ENCODE assay signal across 8 mouse cellular contexts in the genomic region with DNA sequence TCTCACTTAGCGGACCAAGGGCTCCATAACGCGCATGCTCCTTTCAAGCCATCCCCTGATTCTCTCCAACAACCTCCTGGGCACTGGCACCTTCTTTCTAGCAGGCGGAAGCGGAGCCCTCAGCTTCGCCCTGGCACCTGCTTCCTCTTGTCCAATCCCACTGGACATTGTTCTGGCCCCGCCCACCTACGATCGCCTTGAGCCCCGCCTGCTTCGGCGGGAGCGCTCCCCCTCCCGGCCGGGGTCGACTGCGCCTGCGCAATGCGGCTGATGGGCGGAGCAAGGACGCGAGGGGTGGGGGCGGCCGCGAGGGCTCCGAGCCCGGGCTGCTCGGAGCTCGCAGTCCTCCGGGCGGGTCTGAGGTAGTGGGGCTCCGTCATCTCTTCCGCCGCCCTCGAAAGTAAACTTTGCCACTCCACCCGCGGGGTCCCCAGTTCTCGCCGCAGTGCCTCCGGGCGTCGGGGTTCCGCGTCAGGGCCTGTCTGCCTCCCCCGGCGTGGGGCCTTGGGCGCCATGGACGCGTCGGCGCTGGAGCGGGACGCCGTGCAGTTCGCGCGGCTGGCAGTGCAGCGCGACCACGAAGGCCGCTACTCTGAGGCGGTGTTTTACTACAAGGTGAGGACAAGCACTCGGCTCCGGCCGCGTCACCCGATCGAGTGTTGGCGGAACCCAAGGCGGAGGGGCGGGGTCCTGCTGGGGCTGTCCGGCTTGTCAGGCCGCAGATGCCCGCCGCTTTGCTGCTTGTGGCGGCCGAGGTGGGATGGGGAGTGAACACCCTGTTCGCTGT. TPM values are rescaled to one million over a fixed set of nuclear protein-coding genes. Genes with fewer than 3 reads are reported as not detected.
A peak's percentile ranks its signal among the peaks of the same experiment; 100 is the strongest.
DNase-seq lines count a peak whose midpoint lies in the region; ATAC-seq lines count a peak whose summit lies in the region.

Gene Capn7 (plus strand): TSS at position 270 of the 787 bp plus-strand sequence.

- H3K4me1 ChIP-seq in brown adipose tissue, adult 24 weeks (ENCODE audit: control insufficient read depth, insufficient read depth, insufficient read length, low read length), result no peaks in the 10 kb centered on the region
- peaks cover 18% of the 10 kb centered on the region for H3K4me1 ChIP-seq in heart, embryonic 13.5 days
- peaks cover 28% of the 10 kb centered on the region for H3K4me1 ChIP-seq in liver, embryonic 12.5 days
- H3K4me1 ChIP-seq in stomach, embryonic 15.5 days, result no peaks in the 10 kb centered on the region; the same call in 1 of the 2 replicates

- H3K27ac ChIP-seq in brown adipose tissue, adult 24 weeks (replicated peaks; ENCODE audit: low read depth, low read length), result peak within 1 kb of the TSS; percentile 72
- H3K27ac ChIP-seq in heart, embryonic 13.5 days (replicated peaks), result peak within 1 kb of the TSS; percentile 97
- peak within 1 kb of the TSS; percentile 96 for H3K27ac ChIP-seq in liver, embryonic 12.5 days
- peak within 1 kb of the TSS; percentile 98 for H3K27ac ChIP-seq in stomach, embryonic 15.5 days

- no peaks in the 10 kb centered on the region for H3K9me3 ChIP-seq in heart, embryonic 13.5 days
- H3K9me3 ChIP-seq in liver, embryonic 12.5 days (replicated peaks), result no peaks in the 10 kb centered on the region
- no peaks in the 10 kb centered on the region for H3K9me3 ChIP-seq in stomach, embryonic 15.5 days

- peaks cover 14% of the 10 kb centered on the region for H3K36me3 ChIP-seq in heart, embryonic 13.5 days
- peaks cover 9% of the 10 kb centered on the region for H3K36me3 ChIP-seq in liver, embryonic 12.5 days
- no peaks in the 10 kb centered on the region; the same call in 1 of the 2 replicates for H3K36me3 ChIP-seq in stomach, embryonic 15.5 days

- H3K27me3 ChIP-seq in heart, embryonic 13.5 days (replicated peaks), result 0 out of 2 replicates have a peak, but pooled peaks cover 3% of the 10 kb centered on the region
- no peaks in the 10 kb centered on the region for H3K27me3 ChIP-seq in liver, embryonic 12.5 days (replicated peaks)
- no peaks in the 10 kb centered on the region for H3K27me3 ChIP-seq in stomach, embryonic 15.5 days (replicated peaks)

- peak within 1 kb of the TSS; percentile 94 for H3K4me3 ChIP-seq in brown adipose tissue, adult 24 weeks (ENCODE audit: insufficient read depth, low read depth, low read length)
- H3K4me3 ChIP-seq in heart, embryonic 13.5 days, result peak within 1 kb of the TSS; percentile 70
- H3K4me3 ChIP-seq in liver, embryonic 12.5 days, result peak within 1 kb of the TSS; percentile 87
- H3K4me3 ChIP-seq in stomach, embryonic 15.5 days (replicated peaks), result peak within 1 kb of the TSS; percentile 93

- peak; percentile 97 for ATAC-seq in heart, embryonic 13.5 days (ENCODE audit: extremely low read depth, insufficient number of reproducible peaks, low FRiP score, low TSS enrichment)
- peak; percentile 96 for ATAC-seq in liver, embryonic 12.5 days
- ATAC-seq in stomach, embryonic 15.5 days (ENCODE audit: insufficient read depth, low FRiP score, low read depth), result peak; percentile 98

- WGBS in heart, embryonic 13.5 days, result under 1% methylated on average over 78 of the region's 78 CpGs
- WGBS in liver, embryonic 12.5 days (ENCODE audit: insufficient replicate concordance), result under 1% methylated on average over 78 of the region's 78 CpGs
- under 1% methylated on average over 78 of the region's 78 CpGs for WGBS in stomach, embryonic 15.5 days

- DNase-seq in CD4-positive, CD25-positive, alpha-beta regulatory T cell, adult 2 months (ENCODE audit: low read depth, low spot score), result peak; percentile 99
- peak; percentile 73 for DNase-seq in fat pad, adult 2 months (ENCODE audit: extremely low read depth, low read depth, low spot score)
- DNase-seq in kidney, postnatal 10 days, result peak; percentile 99
- peak; percentile 97 to 98 for DNase-seq in natural killer cell, adult 2 months (ENCODE audit: low spot score in 2 of 2)

- peak within 1 kb of the TSS; percentile 95 for H3K9ac ChIP-seq in heart, embryonic 13.5 days
- H3K9ac ChIP-seq in liver, embryonic 12.5 days, result peak within 1 kb of the TSS; percentile 93
- peak within 1 kb of the TSS; percentile 84 for H3K9ac ChIP-seq in stomach, embryonic 15.5 days

- H3K4me2 ChIP-seq in heart, embryonic 13.5 days, result peak within 1 kb of the TSS; percentile 80
- peak within 1 kb of the TSS; percentile 73 for H3K4me2 ChIP-seq in liver, embryonic 12.5 days
- peak within 1 kb of the TSS; percentile 56 for H3K4me2 ChIP-seq in stomach, embryonic 15.5 days

RNA-seq across cellular contexts. Expression of gene Capn7, which starts in this region (rescaled TPM):
- polyA plus RNA-seq in brown adipose tissue, adult 24 weeks (2012; ENCODE audit: insufficient read depth, insufficient read length, missing spikeins), result 14.9 and 16.9 TPM in 2 replicates
- polyA plus RNA-seq in heart, embryonic 13.5 days (2015; fragmentation: Nextera tagmentation; extraction: Ambion mirVana), result 32.8 and 36.7 TPM in 2 replicates
- 24.1 and 24.5 TPM in 2 replicates for polyA plus RNA-seq in liver, embryonic 12.5 days (2016; fragmentation: Nextera tagmentation; extraction: Ambion mirVana)
- polyA plus RNA-seq in stomach, embryonic 15.5 days (2015; fragmentation: Nextera tagmentation; extraction: Ambion mirVana), result 37.8 and 41.8 TPM in 2 replicates

Comparison
In these comparisons a context has a peak if more than half of its experiments do, and no peak if none do; other contexts are left out.
1. Peak in every context shown above with its lines: DNase-seq, ATAC-seq, H3K4me3 ChIP-seq and H3K27ac ChIP-seq.